Mouse (Mus musculus): ENCODE results near the gene Vmn2r113.
"Not testable (repeated sequence)": the region's sequence is repeated elsewhere in the genome, so short reads cannot be mapped to it uniquely, and the experiment has no call there.

The Vmn2r113 gene

DNA sequence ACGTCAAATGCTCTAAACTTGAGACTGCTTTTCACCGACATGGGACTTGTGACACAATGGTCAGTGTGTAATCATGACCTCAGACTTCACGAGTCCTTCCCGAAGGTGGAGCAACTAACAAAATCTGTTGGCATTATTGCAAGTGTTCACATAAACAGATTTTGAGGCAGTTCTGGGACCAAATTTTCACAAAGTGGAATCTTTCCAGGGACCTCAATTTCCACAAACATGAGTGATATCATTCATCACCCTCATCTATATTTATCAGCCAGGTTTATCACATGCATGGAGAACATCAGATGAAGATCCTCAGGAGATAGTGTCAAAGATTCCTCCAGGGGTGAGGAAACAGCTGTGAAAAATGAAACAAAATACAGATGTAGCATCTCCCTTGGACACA, at the start of gene Vmn2r113:
TSS of gene Vmn2r113 (plus strand) at position 301 of the 400 bp plus-strand sequence.
- DNase-seq (ENCODE audit: low read depth), result not testable (repeated sequence)
